Mouse (Mus musculus) lung, embryonic 16.5 days (tissue): ENCODE data around the gene Myadm. TPM values are rescaled to one million over a fixed set of nuclear protein-coding genes. Genes with fewer than 3 reads are reported as not detected.
A peak's percentile ranks its signal among the peaks of the same experiment; 100 is the strongest.

Experiments used
- ATAC-seq: fragments of 200-750 bp; cut with Nextera tagmentation; 2 replicates; pipeline ENCODE4 v1.8.0; 2017; ENCODE audit warnings: low read depth, mild to moderate bottlenecking, moderate library complexity
- H3K27ac ChIP-seq: fragments of 300-500 bp; sonication (generic); 2 replicates; pipeline ENCODE4 v1.5.1; 2014; ENCODE audit warnings: mild to moderate bottlenecking, control low read depth, low read length
- H3K27me3 ChIP-seq: fragments of 300-500 bp; sonication (generic); 2 replicates; pipeline ENCODE4 v1.6.1; 2014; ENCODE audit warnings: low read depth, low read length, mixed read lengths; ENCODE audit not compliant: control insufficient read depth, insufficient read depth
- H3K36me3 ChIP-seq: fragments of 300-500 bp; sonication (generic); 2 replicates; pipeline ENCODE4 v1.6.1; 2014; ENCODE audit warnings: low read length; ENCODE audit not compliant: control insufficient read depth, insufficient read depth
- H3K4me1 ChIP-seq: fragments of 300-500 bp; sonication (generic); replicated peaks from 2 replicates; pipeline ENCODE4 v1.6.1; 2014; ENCODE audit warnings: low read length, mixed read lengths; ENCODE audit not compliant: control insufficient read depth, insufficient read depth
- H3K4me2 ChIP-seq: fragments of 300-500 bp; sonication (generic); 2 replicates; pipeline ENCODE4 v1.6.1; 2014; ENCODE audit warnings: low read depth, low read length, control low read depth
- H3K4me3 ChIP-seq: fragments of 300-500 bp; sonication (generic); 2 replicates; pipeline ENCODE4 v1.5.1; 2014; ENCODE audit warnings: mild to moderate bottlenecking, low read length, control low read depth
- H3K9ac ChIP-seq: fragments of 300-500 bp; sonication (generic); 2 replicates; pipeline ENCODE4 v1.6.1; 2014; ENCODE audit warnings: low read length, control low read depth
- H3K9me3 ChIP-seq: fragments of 300-500 bp; sonication (generic); 2 replicates; pipeline ENCODE4 v1.6.1; 2016; ENCODE audit warnings: low read length; ENCODE audit not compliant: control insufficient read depth
- WGBS: fragments of 180-500 bp; shearing (Covaris S2); extraction: QIAGEN DNeasy Blood & Tissue Kit; methylation state at CpG from one replicate; pipeline ENCODE4 v1.1.7; 2014; 5-methylcytosine and 5-hydroxymethylcytosine counted together
- polyA plus RNA-seq: library from polyadenylated mRNA; unstranded; fragments of >200 nt; fragmentation: Nextera tagmentation; extraction: Ambion mirVana; gene quantifications from 2 replicates; pipeline ENCODE4 v1.2.1, GENCODE M21; 2015

Gene Myadm
- 142 and 151 TPM in 2 replicates for polyA plus RNA-seq

DNA sequence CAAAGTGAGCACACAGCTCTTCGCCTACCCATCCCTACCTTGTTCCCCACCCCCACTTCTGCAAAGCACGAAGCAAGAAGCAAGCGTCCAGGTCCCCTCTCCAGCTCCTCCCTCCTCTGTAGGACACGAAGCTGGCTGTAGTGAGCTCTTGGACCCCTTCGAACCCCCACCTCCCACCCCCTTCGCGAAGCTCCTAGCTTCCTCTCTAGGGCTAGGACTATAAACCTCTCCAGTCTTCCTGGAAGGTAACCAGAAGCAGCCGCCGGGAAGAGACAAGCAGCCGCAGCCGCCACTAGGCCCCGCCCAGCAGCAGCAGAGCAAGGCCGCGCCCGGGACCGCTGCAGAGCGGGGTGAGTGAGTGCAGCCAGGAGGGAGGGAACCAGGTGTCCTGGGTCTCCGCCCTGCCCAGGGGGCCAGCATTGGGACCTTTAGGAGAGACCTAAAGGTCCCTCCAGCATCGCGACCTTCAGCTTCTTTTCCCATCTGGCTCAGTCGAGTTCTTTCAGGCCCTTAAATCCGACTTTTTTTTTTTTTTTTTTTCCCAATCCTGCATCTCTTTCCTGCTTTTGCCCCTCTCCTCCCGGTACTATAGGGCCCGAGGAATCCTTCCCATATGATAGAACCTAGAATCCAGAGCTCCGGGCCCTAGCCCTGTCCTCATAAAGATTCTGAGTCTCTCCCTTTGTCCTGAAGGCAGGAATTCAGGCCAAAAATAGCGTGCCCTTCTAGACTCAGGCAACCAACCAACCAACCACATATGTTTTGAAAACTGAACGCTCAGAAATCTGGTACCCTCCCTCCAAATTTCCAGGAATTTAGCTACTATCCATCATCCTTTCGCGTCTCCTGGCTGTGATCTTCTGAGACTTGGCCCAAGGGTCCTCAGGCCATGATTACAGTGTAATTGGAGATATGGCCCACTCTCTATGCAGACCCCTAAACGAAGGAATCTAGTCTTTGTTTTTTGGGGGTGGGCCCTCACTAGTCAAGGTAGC, at the start of gene Myadm, which contains the start of gene Prkcg:
Myadm (plus strand) TSS at position 105 of the 995 bp plus-strand sequence.
Prkcg (plus strand) TSS at position 204 of the 995 bp plus-strand sequence.
- H3K27me3 ChIP-seq, result no peaks in the 10 kb centered on the region
- no peaks in the 10 kb centered on the region for H3K9me3 ChIP-seq
- H3K4me2 ChIP-seq, result peak within 1 kb of the TSS; percentile 80
- peaks cover 24% of the 10 kb centered on the region for H3K4me1 ChIP-seq
- peak; percentile 16 for ATAC-seq
- H3K36me3 ChIP-seq, result no peaks in the 10 kb centered on the region
- H3K9ac ChIP-seq, result peak within 1 kb of the TSS; percentile 74
- peak within 1 kb of the TSS; percentile 96 for H3K27ac ChIP-seq
- 2% methylated on average over 30 of the region's 30 CpGs for WGBS
- H3K4me3 ChIP-seq, result peak within 1 kb of the TSS; percentile 60

DNA sequence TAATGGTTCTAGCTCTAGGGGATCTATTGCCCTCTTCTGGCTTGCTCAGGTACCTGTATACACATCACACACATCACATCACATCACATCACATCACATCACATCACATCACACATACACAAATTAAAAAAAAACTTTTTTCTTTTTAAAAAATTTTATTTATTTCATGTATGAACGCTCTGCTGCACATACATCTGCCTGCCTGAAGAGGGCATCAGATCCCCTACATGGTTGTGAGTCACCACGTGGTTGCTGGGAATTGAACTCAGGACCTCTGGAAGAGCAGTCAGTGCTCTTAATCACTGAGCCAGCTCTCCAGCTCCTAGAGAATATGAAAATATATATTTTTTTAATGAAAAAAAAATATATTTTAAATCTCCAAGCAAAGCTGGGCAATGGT, 49.7 kb upstream of the Myadm start:
- no peaks in the 10 kb centered on the region for H3K9me3 ChIP-seq
- no peak overlapping the region for H3K27ac ChIP-seq
- no peak overlapping the region for H3K4me2 ChIP-seq
- H3K9ac ChIP-seq, result no peak overlapping the region
- H3K4me3 ChIP-seq, result no peak overlapping the region
- WGBS, result 67% methylated on average over 2 of the region's 2 CpGs
- no peaks in the 10 kb centered on the region for H3K36me3 ChIP-seq
- H3K27me3 ChIP-seq, result no peaks in the 10 kb centered on the region
- H3K4me1 ChIP-seq, result no peaks in the 10 kb centered on the region
- no peak for ATAC-seq

DNA sequence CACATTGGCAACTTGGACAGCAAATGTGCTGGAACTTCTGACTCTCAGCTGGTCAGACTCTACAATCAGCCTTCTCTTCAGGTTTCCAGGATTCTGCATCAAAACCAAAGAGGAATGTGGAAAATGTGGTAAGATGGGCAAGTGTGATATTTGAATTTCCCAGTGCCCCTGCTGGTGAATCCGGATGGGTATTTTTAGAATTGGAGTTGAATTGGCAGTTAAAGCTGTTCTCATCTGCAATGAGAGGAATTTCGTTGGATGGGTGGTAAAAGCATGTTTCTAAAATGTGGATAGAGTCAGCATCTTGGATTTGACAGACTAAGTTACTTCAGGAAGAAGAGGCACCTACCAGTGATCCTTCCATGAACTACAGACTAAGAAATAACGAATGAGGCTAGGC, 28.2 kb upstream of the Myadm start:
- Histone ChIP-seq H3K27ac (no peak overlapping the region), H3K27me3 (peaks cover 5% of the 10 kb centered on the region), H3K36me3 (no peaks in the 10 kb centered on the region), H3K4me2 (no peak overlapping the region), H3K9ac (no peak overlapping the region), H3K9me3 (no peaks in the 10 kb centered on the region), H3K4me1 (no peaks in the 10 kb centered on the region), H3K4me3 (no peak overlapping the region)
- no peak for ATAC-seq
- 59% methylated on average over 3 of the region's 3 CpGs for WGBS

DNA sequence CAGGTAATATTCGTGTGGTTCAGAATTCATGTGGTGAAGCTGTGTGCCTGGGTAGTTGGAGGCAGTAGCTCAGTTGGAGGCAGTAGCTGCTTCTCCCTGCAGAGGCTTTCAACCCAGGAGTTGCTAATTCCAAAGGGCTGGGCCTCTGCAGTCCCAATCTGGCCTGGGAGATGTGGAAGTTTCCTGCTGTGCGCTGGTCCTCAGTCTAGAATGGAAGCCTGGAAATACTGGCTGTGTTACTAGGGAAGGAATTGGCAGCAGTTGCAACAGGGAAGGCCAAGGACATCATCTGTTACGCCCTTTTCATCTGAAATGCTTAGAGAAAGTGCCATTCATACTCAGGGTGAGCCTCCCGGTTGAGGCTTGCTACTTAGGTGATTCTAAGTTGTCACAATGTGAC, 27.4 kb upstream of the Myadm start:
- Histone ChIP-seq H3K27ac (no peak overlapping the region), H3K9ac (no peak overlapping the region), H3K4me1 (no peaks in the 10 kb centered on the region), H3K27me3 (peaks cover 5% of the 10 kb centered on the region), H3K9me3 (no peaks in the 10 kb centered on the region), H3K4me2 (no peak overlapping the region), H3K4me3 (no peak overlapping the region), H3K36me3 (no peaks in the 10 kb centered on the region)
- 55% methylated on average over 4 of the region's 4 CpGs for WGBS
- no peak for ATAC-seq

DNA sequence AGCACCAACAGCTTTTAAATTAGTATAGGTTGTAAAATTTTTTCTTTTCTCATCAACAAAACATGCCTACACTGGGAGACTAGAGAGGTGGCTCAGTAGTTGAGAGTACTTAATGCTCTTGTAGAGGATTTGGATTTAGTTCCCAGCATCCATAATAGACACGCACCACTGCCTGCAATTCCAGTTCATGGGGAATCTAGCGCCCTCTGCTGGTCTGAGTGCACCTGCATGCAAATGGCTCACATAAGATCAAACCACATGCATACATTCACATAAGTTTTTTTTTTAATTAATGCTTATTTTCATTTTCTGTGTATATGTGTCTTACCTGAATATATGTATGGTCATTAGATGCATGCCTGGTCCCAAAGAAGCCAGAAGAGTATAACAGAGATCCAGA, 26.1 kb upstream of the Myadm start:
- Histone ChIP-seq H3K36me3 (no peaks in the 10 kb centered on the region), H3K27me3 (peaks cover 5% of the 10 kb centered on the region), H3K9me3 (no peaks in the 10 kb centered on the region), H3K9ac (no peak overlapping the region), H3K4me1 (no peaks in the 10 kb centered on the region), H3K4me3 (no peak overlapping the region), H3K27ac (no peak overlapping the region), H3K4me2 (no peak overlapping the region)
- ATAC-seq, result no peak
- 28% methylated on average over 2 of the region's 2 CpGs for WGBS

DNA sequence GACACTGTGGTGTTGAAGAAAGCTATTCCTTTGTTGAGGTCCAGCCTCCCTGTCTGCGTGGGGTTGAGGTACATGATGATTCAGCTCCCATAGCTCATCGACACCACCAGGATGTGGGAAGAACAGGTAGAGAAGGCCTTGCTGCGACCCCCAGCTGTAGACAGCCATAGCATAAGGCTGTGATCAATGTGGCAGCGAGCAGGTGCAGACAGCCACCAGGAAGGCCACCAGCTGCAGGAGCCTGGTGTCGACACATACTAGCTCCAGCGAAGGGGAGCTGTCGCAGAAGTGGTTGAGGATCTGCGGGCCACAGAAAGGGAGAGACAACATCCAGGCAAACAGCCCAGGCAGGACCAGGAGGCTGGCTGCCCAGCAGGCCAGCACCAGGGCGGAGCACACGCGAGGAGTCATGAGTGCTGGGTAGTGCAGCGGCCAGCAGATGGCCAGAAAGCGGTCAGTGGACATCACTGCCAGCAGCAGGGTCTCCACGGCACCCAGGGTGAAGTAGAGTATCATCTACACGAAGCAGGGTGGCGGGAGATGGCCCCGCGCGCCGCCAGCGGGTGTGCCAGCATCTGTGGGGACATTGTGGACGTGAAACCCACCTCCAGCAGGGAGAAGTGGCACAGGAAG, 24.4 kb upstream of the Myadm start:
- Histone ChIP-seq H3K27me3 (peaks cover 5% of the 10 kb centered on the region), H3K4me1 (no peaks in the 10 kb centered on the region), H3K9me3 (no peaks in the 10 kb centered on the region), H3K9ac (no peak overlapping the region), H3K4me2 (peak overlapping the region; percentile 10), H3K4me3 (peak overlapping the region; percentile 14), H3K36me3 (no peaks in the 10 kb centered on the region), H3K27ac (no peak overlapping the region)
- ATAC-seq, result peak; percentile 66
- WGBS, result 20% methylated on average over 22 of the region's 22 CpGs

DNA sequence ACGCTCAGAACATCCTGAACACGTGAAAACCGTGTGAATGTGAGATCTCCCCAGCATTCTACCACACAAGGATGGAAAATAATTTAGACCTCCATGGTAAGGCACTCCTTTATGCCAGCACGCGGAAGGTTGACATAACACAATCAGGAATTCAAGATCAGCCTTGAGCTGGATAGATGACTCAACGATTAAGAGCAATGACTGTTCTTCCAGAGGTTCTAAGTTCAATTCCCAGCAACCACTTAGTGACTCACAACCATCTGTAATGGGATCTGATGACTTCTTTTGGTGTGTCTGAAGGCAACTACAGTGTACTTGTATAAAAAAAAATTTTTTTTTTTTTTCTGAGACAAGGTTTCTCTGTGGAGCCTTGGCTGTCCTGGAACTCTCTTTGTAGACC, 23.6 kb upstream of the Myadm start:
- ATAC-seq, result no peak
- no peak overlapping the region for H3K4me3 ChIP-seq
- no peaks in the 10 kb centered on the region for H3K36me3 ChIP-seq
- H3K4me1 ChIP-seq, result no peaks in the 10 kb centered on the region
- 43% methylated on average over 6 of the region's 6 CpGs for WGBS
- H3K9ac ChIP-seq, result no peak overlapping the region
- no peak overlapping the region for H3K27ac ChIP-seq
- H3K4me2 ChIP-seq, result no peak overlapping the region
- H3K27me3 ChIP-seq, result peaks cover 5% of the 10 kb centered on the region
- H3K9me3 ChIP-seq, result no peaks in the 10 kb centered on the region

DNA sequence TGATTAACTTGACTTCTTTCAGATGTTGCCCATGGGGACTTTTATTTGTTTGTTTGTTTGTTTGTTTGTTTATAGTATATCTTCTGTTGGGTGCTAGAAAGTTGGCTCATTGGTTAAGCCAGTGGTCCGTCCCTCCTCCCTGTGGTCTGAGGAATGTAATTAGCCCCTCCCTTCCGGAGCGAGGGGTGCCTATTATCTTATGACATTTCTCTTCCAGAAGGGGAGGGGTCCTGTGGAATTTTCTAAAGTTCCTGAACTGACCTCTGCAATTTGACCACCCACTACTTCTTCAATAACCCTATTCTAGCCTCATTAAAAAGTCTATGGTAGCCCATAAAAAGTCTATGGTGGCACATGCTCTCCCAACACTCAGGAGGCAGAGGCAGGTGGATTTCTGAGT, 21.6 kb upstream of the Myadm start:
- no peak overlapping the region for H3K4me3 ChIP-seq
- no peak overlapping the region for H3K4me2 ChIP-seq
- no peak overlapping the region for H3K9ac ChIP-seq
- H3K4me1 ChIP-seq, result no peaks in the 10 kb centered on the region
- ATAC-seq, result no peak
- H3K9me3 ChIP-seq, result no peaks in the 10 kb centered on the region
- no peak overlapping the region for H3K27ac ChIP-seq
- peaks cover 5% of the 10 kb centered on the region for H3K27me3 ChIP-seq
- 55% methylated on average over 3 of the region's 3 CpGs for WGBS
- H3K36me3 ChIP-seq, result no peaks in the 10 kb centered on the region

DNA sequence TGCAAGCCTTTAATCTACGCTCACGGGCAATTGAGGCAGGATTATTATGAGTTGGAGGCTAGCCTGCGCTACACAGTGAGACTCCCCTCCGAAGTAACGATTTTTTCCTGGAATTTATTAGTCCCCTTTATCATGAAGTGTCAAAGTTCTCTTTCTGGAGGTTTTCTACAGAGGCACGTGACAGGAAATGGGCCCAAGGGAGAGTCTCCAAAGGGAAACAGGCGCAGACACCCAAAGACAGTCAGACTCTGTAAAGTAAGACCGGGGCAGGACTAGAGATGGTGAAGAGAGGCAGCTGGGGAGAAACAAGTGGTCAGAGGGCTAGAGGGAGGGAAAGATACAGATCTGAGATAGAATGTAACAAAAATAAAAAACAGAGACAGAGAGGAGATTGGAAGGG, 21.0 kb upstream of the Myadm start:
- H3K4me1 ChIP-seq, result no peaks in the 10 kb centered on the region
- no peak overlapping the region for H3K9ac ChIP-seq
- no peak overlapping the region for H3K27ac ChIP-seq
- peaks cover 5% of the 10 kb centered on the region for H3K27me3 ChIP-seq
- no peaks in the 10 kb centered on the region for H3K9me3 ChIP-seq
- no peaks in the 10 kb centered on the region for H3K36me3 ChIP-seq
- ATAC-seq, result no peak
- no peak overlapping the region for H3K4me2 ChIP-seq
- 55% methylated on average over 8 of the region's 8 CpGs for WGBS
- H3K4me3 ChIP-seq, result no peak overlapping the region
